Mouse (Mus musculus) olfactory bulb, adult 2 months (tissue): Measurements from ENCODE around the gene Slc25a29.

Experiments
- CTCF ChIP-seq: fragments of 200-500 bp; IDR thresholded peaks from 2 replicates; pipeline ENCODE4 v1.5.1; 2012; ENCODE audit warnings: low read depth, mild to moderate bottlenecking, low read length, moderate library complexity; ENCODE audit not compliant: insufficient read depth
- POLR2A ChIP-seq: fragments of 200-500 bp; IDR thresholded peaks from 2 replicates; pipeline ENCODE4 v1.6.1; 2012; ENCODE audit warnings: mild to moderate bottlenecking, low read depth, low read length, moderate library complexity; ENCODE audit not compliant: insufficient read depth

GRCm38 (mm10) chr12:108855081-108855480 lies 19.4 kb upstream of the Slc25a29 start:
- TF ChIP-seq CTCF (no peak), POLR2A (no peak)
